Mouse (Mus musculus): ENCODE results near the gene Gm37240.
"Not testable (repeated sequence)": the region's sequence is repeated elsewhere in the genome, so short reads cannot be mapped to it uniquely, and the experiment has no call there.

Gm37240 gene

DNA sequence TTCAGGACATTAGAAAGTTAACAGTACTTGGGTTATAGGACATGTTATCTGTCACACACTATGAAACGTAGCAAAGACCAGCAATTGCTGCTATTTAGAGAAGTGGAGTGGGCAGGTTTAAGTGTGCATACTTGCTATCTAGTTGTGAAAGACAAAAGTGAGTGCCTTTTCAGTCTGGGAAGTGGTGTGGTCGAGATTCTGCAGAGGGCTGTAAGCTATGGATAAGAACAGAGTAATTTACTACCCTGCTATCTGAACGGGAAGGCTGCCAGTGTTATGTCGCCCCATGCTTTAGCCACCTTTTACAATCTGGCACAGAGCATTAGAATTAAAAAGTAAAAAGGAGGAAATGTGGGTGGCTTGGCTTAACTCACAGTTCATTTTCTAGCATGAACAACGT, 1300.6 kb downstream of the Gm37240 start:
- no peak for DNase-seq (ENCODE audit: low read depth)

DNA sequence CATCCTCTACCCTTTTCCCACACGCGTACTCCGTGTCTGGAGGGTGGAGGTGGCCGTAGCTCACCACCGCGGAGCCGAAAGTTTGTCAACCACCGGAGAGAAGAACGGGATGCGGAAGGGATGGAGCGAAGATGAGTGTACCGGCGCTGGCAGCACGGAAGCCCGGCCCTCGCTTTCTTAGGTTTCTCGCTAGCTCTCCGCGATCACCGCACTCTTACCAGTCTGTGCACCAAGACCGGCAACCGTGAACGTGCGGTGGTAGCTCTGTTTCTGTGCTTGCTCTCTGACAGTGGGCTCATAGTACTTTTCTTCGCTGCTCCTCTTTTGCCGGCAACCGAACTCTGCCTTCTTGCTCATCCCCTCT, 1304.4 kb downstream of the Gm37240 start:
- DNase-seq (ENCODE audit: low read depth) = no peak

GRCm38 (mm10) chr3:84582023-84582912, 1305.0 kb downstream of the Gm37240 start, which contains the start of gene Arfip1:
Gene Arfip1 (minus strand): TSS chr3:84582625.
- peak; percentile 81 for DNase-seq (ENCODE audit: low read depth)

DNA sequence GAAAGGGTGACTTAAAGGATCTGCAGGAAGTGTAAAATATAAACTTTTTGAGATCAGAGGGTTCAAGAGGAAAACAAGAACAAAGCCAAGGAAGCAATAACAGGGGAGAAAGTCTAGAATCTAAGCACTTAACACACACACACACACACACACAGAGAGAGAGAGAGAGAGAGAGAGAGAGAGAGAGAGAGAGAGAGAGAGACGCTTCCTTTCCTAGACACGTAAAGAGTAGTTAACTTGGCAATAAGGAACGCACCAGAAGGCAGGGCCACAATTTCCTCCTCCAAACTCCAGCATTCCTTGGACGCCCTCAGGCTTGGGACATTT, 1305.7 kb downstream of the Gm37240 start:
- no peak for DNase-seq (ENCODE audit: low read depth)

DNA sequence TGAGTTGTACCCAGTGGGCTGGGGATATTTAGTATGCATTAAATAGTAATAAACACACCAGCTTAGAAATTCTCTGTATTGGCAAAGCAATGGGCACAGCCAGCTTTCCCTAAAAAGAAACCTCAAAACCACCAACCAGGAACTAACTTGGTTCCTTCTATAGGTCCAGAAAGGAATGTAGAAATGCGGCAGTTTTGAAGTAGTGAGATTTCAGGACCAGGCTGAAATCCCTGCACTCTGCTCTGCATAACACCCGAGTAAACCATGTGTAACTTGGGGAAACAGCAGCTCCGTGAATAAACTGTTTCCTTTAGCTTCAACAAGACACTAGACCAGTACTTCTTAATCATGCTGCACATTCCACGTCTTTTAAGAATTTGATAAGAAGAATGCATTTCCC, 1306.6 kb downstream of the Gm37240 start:
- DNase-seq (ENCODE audit: low read depth) = no peak

DNA sequence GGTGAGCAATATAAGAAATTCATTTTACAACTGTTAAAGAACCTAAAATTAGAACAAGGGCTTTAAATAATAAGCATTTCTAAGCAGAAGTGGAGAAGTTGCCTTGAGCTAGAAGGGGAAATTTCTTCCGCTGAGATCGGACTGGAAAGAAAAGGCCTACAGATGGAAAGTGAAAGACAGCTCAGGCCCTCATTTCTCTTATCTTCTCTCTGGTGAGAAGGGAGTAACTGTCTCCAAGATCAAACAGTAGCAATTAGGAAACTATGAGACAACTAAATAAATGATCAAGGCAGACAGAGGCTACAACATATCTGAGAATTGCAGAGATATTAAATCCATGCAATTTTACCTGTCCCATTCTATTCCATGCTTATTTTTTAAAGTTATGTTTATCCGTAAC, 1316.8 kb downstream of the Gm37240 start:
- no peak for DNase-seq (ENCODE audit: low read depth)

- no peak for DNase-seq (ENCODE audit: low read depth)
Measured at GRCm38 (mm10) chr3:84569587-84569986, 1317.7 kb downstream of the Gm37240 start.

DNA sequence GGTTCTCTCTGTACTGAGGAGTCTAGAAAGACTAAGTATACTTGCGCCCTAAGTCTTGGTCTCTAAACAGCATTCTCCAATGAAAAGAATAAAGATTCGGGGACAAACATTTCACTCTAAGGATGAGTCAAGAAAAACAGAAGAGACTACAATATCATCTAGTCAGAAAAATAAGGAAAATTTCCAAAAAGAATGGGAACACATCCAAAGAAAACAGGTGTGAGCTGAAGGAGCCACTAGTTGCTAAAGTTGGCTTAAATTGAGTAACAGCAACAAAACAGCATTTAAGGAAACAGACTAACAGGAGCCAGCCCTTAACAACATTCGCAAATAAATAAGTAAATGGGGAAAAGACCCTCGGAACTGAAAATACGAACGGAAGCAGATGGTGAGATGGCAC, 1318.8 kb downstream of the Gm37240 start:
- DNase-seq (ENCODE audit: low read depth) = no peak

DNA sequence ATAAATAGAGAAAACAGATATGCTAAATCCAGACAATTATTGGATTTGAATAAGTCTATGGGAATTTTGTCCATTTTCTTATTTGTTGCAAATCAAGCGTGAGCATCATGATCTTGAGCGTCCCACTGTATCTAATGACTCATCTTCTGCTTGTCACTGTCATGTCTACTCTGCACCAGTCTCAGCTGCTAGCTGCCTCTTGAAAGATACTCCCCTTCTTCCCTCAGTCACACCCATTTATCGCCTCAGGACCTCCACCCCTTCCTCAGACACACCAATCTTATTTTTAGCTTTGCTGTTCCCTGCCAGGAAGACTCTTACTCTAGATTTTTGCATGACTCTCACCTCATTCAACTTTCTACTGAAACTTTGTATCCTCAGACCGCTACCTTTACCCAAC, 1323.9 kb downstream of the Gm37240 start:
- DNase-seq (ENCODE audit: low read depth) = no peak

DNA sequence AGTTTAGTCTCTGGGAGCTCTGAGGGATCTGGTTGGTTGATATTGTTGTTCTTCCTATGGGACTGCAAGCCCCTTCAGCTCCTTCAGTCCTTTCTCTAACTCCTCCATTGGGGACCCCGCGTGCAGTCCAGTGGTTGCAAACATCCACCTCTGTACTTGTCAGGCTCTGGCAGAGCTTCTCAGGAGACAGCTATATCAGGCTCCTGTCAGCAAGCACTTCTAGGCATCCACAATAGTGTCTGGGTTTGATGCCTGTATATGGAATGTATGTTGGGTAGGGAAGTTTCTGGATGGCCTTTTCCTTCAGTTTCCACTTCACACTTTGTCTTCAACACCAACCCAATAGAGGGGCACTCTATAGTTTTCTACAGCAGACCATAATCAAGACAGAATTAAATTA, 1324.4 kb downstream of the Gm37240 start:
- DNase-seq (ENCODE audit: low read depth) = not testable (repeated sequence)

GRCm38 (mm10) chr3:84558301-84558700, 1329.0 kb downstream of the Gm37240 start:
- DNase-seq (ENCODE audit: low read depth) = no peak

GRCm38 (mm10) chr3:84555780-84556179, 1331.5 kb downstream of the Gm37240 start:
- DNase-seq (ENCODE audit: low read depth) = no peak

DNA sequence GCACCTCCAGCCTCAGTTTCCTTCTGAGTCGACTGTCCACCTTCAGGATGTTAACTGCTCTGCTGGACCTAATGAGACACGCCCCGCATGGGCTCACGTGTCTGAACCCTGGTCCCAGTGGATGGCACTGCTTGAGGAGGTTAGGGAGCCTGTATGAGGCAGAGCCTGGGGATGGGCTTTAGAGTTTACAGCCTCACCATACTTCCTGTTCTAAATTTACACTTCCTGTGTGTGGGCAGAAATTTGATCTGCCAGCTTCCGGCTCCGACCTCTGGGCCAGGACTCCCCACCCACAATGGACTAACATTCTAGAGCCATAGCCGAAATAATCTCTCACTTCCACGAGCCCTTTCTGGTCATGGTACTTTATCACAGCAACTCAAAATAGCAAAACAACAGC, 1340.1 kb downstream of the Gm37240 start:
- no peak for DNase-seq (ENCODE audit: low read depth)

DNA sequence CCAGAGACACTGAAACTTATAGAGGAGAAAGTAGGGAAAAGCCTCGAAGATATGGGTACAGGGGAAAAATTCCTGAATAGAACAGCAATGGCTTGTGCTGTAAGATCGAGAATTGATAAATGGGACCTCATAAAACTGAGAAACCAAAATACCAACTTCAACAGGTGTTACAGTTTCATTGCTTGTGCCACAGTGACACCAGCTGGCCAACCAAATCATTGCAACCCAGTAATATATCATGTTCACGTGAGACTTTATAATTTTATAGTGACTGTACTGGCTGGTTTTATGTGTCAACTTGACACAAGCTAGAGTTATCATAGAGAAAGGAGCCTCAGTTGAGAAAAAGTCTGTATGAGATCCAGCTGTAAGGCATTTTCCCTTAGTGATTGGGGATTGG, 1344.9 kb downstream of the Gm37240 start:
- DNase-seq (ENCODE audit: low read depth) = not testable (repeated sequence)

- no peak for DNase-seq (ENCODE audit: low read depth)
Measured at GRCm38 (mm10) chr3:84541881-84542280, 1345.4 kb downstream of the Gm37240 start.

GRCm38 (mm10) chr3:84540640-84541039, 1346.7 kb downstream of the Gm37240 start:
- DNase-seq (ENCODE audit: low read depth) = no peak

GRCm38 (mm10) chr3:84536987-84537386, 1350.3 kb downstream of the Gm37240 start:
- DNase-seq (ENCODE audit: low read depth) = no peak

- no peak for DNase-seq (ENCODE audit: low read depth)
Measured at GRCm38 (mm10) chr3:84533227-84533626, 1354.1 kb downstream of the Gm37240 start.

- no peak for DNase-seq (ENCODE audit: low read depth)
Measured at GRCm38 (mm10) chr3:84529021-84529420, 1358.3 kb downstream of the Gm37240 start.

GRCm38 (mm10) chr3:84524952-84525351, 1362.4 kb downstream of the Gm37240 start:
- DNase-seq (ENCODE audit: low read depth) = no peak

GRCm38 (mm10) chr3:84516163-84516562, 1371.2 kb downstream of the Gm37240 start:
- DNase-seq (ENCODE audit: low read depth) = no peak

GRCm38 (mm10) chr3:84512774-84513515, 1374.4 kb downstream of the Gm37240 start:
- DNase-seq (ENCODE audit: low read depth) = no peak

- DNase-seq (ENCODE audit: low read depth) = no peak
Measured at GRCm38 (mm10) chr3:84505193-84505592, 1382.1 kb downstream of the Gm37240 start.

Measured in fibroblast of lung, adult 2 months (primary cell).